Mouse (Mus musculus) cerebellum, adult 2 months (tissue): ENCODE measurements around the gene 6030408B16Rik.

Experiments used
- CTCF ChIP-seq: fragments of 200-500 bp; IDR thresholded peaks from 2 replicates; pipeline ENCODE4 v1.5.1; 2011; ENCODE audit warnings: low read depth, mild to moderate bottlenecking, control low read depth, low read length, moderate library complexity, borderline replicate concordance; ENCODE audit not compliant: insufficient read depth
- POLR2A ChIP-seq: fragments of 200-500 bp; IDR thresholded peaks from 2 replicates; pipeline ENCODE4 v1.6.1; 2011; ENCODE audit warnings: low read length, control low read depth, borderline replicate concordance; ENCODE audit not compliant: insufficient read depth

DNA sequence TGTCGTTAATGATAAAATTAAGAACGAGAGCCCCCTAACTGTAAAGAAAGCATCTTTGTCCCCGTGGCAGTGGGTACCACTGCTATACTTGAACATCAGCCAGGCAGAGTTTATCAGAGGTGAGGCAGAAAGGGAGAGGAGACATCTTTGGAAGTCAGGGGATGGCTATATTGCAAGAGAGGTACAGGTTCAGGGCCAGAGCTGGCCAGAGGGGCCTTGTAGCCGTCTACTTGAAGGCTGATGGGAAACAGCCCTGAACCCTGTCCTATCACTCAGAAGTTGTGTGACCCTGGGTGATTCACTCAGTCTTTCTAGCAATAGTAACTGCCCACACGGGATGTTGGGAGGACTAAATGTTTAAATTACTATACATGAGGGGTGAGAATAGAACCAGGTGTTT is 28.1 kb downstream of the 6030408B16Rik start:
- no peak for TF ChIP-seq CTCF
- TF ChIP-seq POLR2A: no peak
